8 mouse cellular contexts compared by ENCODE assay signal in genomic region chrX:93888966-93889365, GRCm38 (mm10). TPM values are rescaled to one million over a fixed set of nuclear protein-coding genes. Genes with fewer than 3 reads are reported as not detected.
DNase-seq lines count a peak whose midpoint lies in the region; ATAC-seq and TF ChIP-seq lines count a peak whose summit lies in the region.

No protein-coding gene starts in this region.

- H3K36me3 ChIP-seq in kidney, embryonic 16.5 days (ENCODE audit: insufficient read depth, low read length) = no peaks in the 10 kb centered on the region
- H3K36me3 ChIP-seq in embryonic facial prominence, embryonic 15.5 days = no peaks in the 10 kb centered on the region
- H3K36me3 ChIP-seq in liver, embryonic 15.5 days (replicated peaks) = no peaks in the 10 kb centered on the region

- H3K4me3 ChIP-seq in kidney, embryonic 16.5 days (ENCODE audit: low read length) = peak overlapping the region; percentile 42
- peak overlapping the region; percentile 45 for H3K4me3 ChIP-seq in cortical plate, adult 2 months (ENCODE audit: insufficient read depth, low read length)
- peak overlapping the region; percentile 37 for H3K4me3 ChIP-seq in embryonic facial prominence, embryonic 15.5 days (replicated peaks)
- peak overlapping the region; percentile 25; the same call in 1 of the 2 replicates for H3K4me3 ChIP-seq in liver, embryonic 15.5 days (replicated peaks)

- no peak for TF ChIP-seq POLR2A in cortical plate, adult 2 months (IDR thresholded peaks at IDR 0.05; ENCODE audit: extremely low read depth, insufficient read depth, low read length)

- 67% methylated on average over 8 of the region's 8 CpGs for WGBS in kidney, embryonic 16.5 days
- WGBS in embryonic facial prominence, embryonic 15.5 days = 62% methylated on average over 8 of the region's 8 CpGs
- WGBS in liver, embryonic 15.5 days (ENCODE audit: insufficient replicate concordance) = 74% methylated on average over 8 of the region's 8 CpGs

- no peak overlapping the region for H3K27ac ChIP-seq in kidney, embryonic 16.5 days (ENCODE audit: low read length)
- H3K27ac ChIP-seq in cortical plate, adult 2 months (ENCODE audit: insufficient read depth, low read length) = peak overlapping the region; percentile 45; the same call in 1 of the 2 replicates
- H3K27ac ChIP-seq in embryonic facial prominence, embryonic 15.5 days (replicated peaks) = 0 out of 2 replicates have a peak overlapping the region, but pooled peaks have one; percentile 28
- no peak overlapping the region for H3K27ac ChIP-seq in liver, embryonic 15.5 days (replicated peaks)

- no peaks in the 10 kb centered on the region for H3K9me3 ChIP-seq in kidney, embryonic 16.5 days (ENCODE audit: low read length)
- no peaks in the 10 kb centered on the region for H3K9me3 ChIP-seq in embryonic facial prominence, embryonic 15.5 days (replicated peaks)
- no peaks in the 10 kb centered on the region for H3K9me3 ChIP-seq in liver, embryonic 15.5 days (replicated peaks)

- TF ChIP-seq CTCF in cortical plate, adult 2 months (IDR thresholded peaks at IDR 0.05; ENCODE audit: extremely low read depth, insufficient read depth, low read length) = no peak

- peak overlapping the region; percentile 50 for H3K4me2 ChIP-seq in kidney, embryonic 16.5 days (replicated peaks; ENCODE audit: low read depth, low read length)
- peak overlapping the region; percentile 42 for H3K4me2 ChIP-seq in embryonic facial prominence, embryonic 15.5 days (replicated peaks)
- H3K4me2 ChIP-seq in liver, embryonic 15.5 days = no peak overlapping the region

- no peak overlapping the region for H3K9ac ChIP-seq in kidney, embryonic 16.5 days (replicated peaks; ENCODE audit: low read length)
- H3K9ac ChIP-seq in embryonic facial prominence, embryonic 15.5 days = no peak overlapping the region
- H3K9ac ChIP-seq in liver, embryonic 15.5 days = no peak overlapping the region

- H3K27me3 ChIP-seq in kidney, embryonic 16.5 days (ENCODE audit: insufficient read depth, low read length) = peaks cover 8% of the 10 kb centered on the region; the same call in 1 of the 2 replicates
- H3K27me3 ChIP-seq in embryonic facial prominence, embryonic 15.5 days = no peaks in the 10 kb centered on the region; the same call in 1 of the 2 replicates
- H3K27me3 ChIP-seq in liver, embryonic 15.5 days = peaks cover 4% of the 10 kb centered on the region; the same call in 1 of the 2 replicates

- H3K4me1 ChIP-seq in kidney, embryonic 16.5 days (ENCODE audit: insufficient read depth, low read length) = 0 out of 2 replicates have a peak, but pooled peaks cover 3% of the 10 kb centered on the region
- H3K4me1 ChIP-seq in cortical plate, adult 2 months (ENCODE audit: control insufficient read depth, insufficient read depth, low read length) = no peaks in the 10 kb centered on the region
- no peaks in the 10 kb centered on the region for H3K4me1 ChIP-seq in embryonic facial prominence, embryonic 15.5 days
- no peaks in the 10 kb centered on the region for H3K4me1 ChIP-seq in liver, embryonic 15.5 days (replicated peaks)

- ATAC-seq in kidney, embryonic 16.5 days (ENCODE audit: low FRiP score, low TSS enrichment) = no peak
- ATAC-seq in embryonic facial prominence, embryonic 15.5 days (ENCODE audit: insufficient number of reproducible peaks, low FRiP score, low TSS enrichment, low read depth) = no peak
- ATAC-seq in liver, embryonic 15.5 days (ENCODE audit: insufficient read depth) = no peak

- no peak for DNase-seq in kidney, adult 11 months
- no peak for DNase-seq in thymus, postnatal 25 days
- no peak for DNase-seq in left cerebral cortex, adult 8-10 months (ENCODE audit: low spot score in 2 of 2)
- no peak for DNase-seq in c-Kit-positive CD71-positive TER-119-positive erythroid progenitor cells, embryonic 14.5 days (ENCODE audit: low spot score)

RNA-seq across cellular contexts. Expression of gene Pdk3, which starts 57.0 kb away (rescaled TPM):
- 67.3 and 69.1 TPM in 2 replicates for polyA plus RNA-seq in kidney, embryonic 16.5 days (2015; fragmentation: Nextera tagmentation; extraction: Ambion mirVana)
- 23.2 and 25.2 TPM in 2 replicates for polyA plus RNA-seq in cortical plate, adult 2 months (2012; rRNA removed)
- 58.6 and 62.2 TPM in 2 replicates for polyA plus RNA-seq in embryonic facial prominence, embryonic 15.5 days (2015; fragmentation: Nextera tagmentation; extraction: Ambion mirVana)
- polyA plus RNA-seq in liver, embryonic 15.5 days (2015; fragmentation: Nextera tagmentation; extraction: Ambion mirVana) = 29.6 and 32.1 TPM in 2 replicates
- total RNA-seq in left cerebral cortex, adult 8-10 months (2022) = 10 to 100 TPM; 37.1 to 48.8 (median 44.1) TPM

Comparison
In these comparisons a context has a peak if more than half of its experiments do, and no peak if none do; other contexts are left out.
1. H3K27ac ChIP-seq: peak in cortical plate, adult 2 months (single experiment) and embryonic facial prominence, embryonic 15.5 days (single experiment); none in kidney, embryonic 16.5 days (single experiment) and liver, embryonic 15.5 days (single experiment).
2. Peak in every context shown above with its lines, with median percentiles within 50 percentile points of each other: H3K4me3 ChIP-seq.